Mouse (Mus musculus) hindbrain, embryonic 15.5 days (tissue): ENCODE measurements around the gene Kdelc2. TPM values are rescaled to one million over a fixed set of nuclear protein-coding genes. Genes with fewer than 3 reads are reported as not detected.

Source experiments
- ATAC-seq: fragments of 200-750 bp; cut with Nextera tagmentation; 2 replicates; pipeline ENCODE4 v1.8.0; 2017; ENCODE audit warnings: low read depth, moderate number of reproducible peaks, moderate TSS enrichment; ENCODE audit not compliant: low FRiP score
- H3K27ac ChIP-seq: fragments of 300-500 bp; sonication (generic); replicated peaks from 2 replicates; pipeline ENCODE4 v1.5.1; 2015; ENCODE audit warnings: mild to moderate bottlenecking, inconsistent platforms
- H3K27me3 ChIP-seq: fragments of 300-500 bp; sonication (generic); 2 replicates; pipeline ENCODE4 v1.6.1; 2015; ENCODE audit warnings: control low read depth, inconsistent platforms
- H3K36me3 ChIP-seq: fragments of 300-500 bp; sonication (generic); 2 replicates; pipeline ENCODE4 v1.6.1; 2015; ENCODE audit warnings: control low read depth, inconsistent platforms
- H3K4me1 ChIP-seq: fragments of 300-500 bp; sonication (generic); replicated peaks from 2 replicates; pipeline ENCODE4 v1.6.1; 2015; ENCODE audit warnings: control low read depth, inconsistent platforms
- H3K4me2 ChIP-seq: fragments of 300-500 bp; sonication (generic); 2 replicates; pipeline ENCODE4 v1.6.1; 2015; ENCODE audit warnings: moderate library complexity, mild to moderate bottlenecking, inconsistent platforms
- H3K4me3 ChIP-seq: fragments of 300-500 bp; sonication (generic); 2 replicates; pipeline ENCODE4 v1.5.1; 2015; ENCODE audit warnings: mild to moderate bottlenecking, inconsistent platforms
- H3K9ac ChIP-seq: fragments of 300-500 bp; sonication (generic); 2 replicates; pipeline ENCODE4 v1.6.1; 2015; ENCODE audit warnings: inconsistent platforms
- H3K9me3 ChIP-seq: fragments of 300-500 bp; sonication (generic); 2 replicates; pipeline ENCODE4 v1.6.1; 2016; ENCODE audit warnings: control low read depth, inconsistent platforms
- WGBS: fragments of 180-500 bp; shearing (Covaris S2); methylation state at CpG from one replicate; pipeline ENCODE4 v1.1.7; 2015; 5-methylcytosine and 5-hydroxymethylcytosine counted together
- microRNA-seq: library from miRNA; unstranded; fragments of <30 nt; microRNA quantifications from one replicate; pipeline ENCODE4, GENCODE M21; 2016
- polyA plus RNA-seq: library from polyadenylated mRNA; unstranded; fragments of >200 nt; fragmentation: Nextera tagmentation; extraction: Ambion mirVana; gene quantifications from 2 replicates; pipeline ENCODE4 v1.2.1, GENCODE M21; 2015

Kdelc2 gene
- polyA plus RNA-seq, 1 experiment from 2014 or later, result 6.8 TPM

- WGBS, result 90% methylated on average over 4 of the region's 4 CpGs
These were observed 24.7 kb downstream of the Kdelc2 start for GRCm38 (mm10) chr9:53408548-53408947.

GRCm38 (mm10) chr9:53408953-53409361 is 25.1 kb downstream of the Kdelc2 start:
- Histone ChIP-seq H3K27me3 (no peaks in the 10 kb centered on the region), H3K4me2 (no peak overlapping the region), H3K4me3 (no peak overlapping the region), H3K4me1 (peaks cover 19% of the 10 kb centered on the region), H3K36me3 (no peaks in the 10 kb centered on the region), H3K9ac (no peak overlapping the region), H3K9me3 (no peaks in the 10 kb centered on the region), H3K27ac (no peak overlapping the region)
- ATAC-seq, result no peak
- 87% methylated on average over 2 of the region's 2 CpGs for WGBS

More at GRCm38 (mm10) chr9:53408548-53408947, 24.7 kb downstream of the Kdelc2 start:
- ATAC-seq, result no peak
- H3K9ac ChIP-seq, result no peak overlapping the region
- no peaks in the 10 kb centered on the region for H3K27me3 ChIP-seq
- H3K4me2 ChIP-seq, result no peak overlapping the region
- H3K36me3 ChIP-seq, result no peaks in the 10 kb centered on the region
- H3K4me1 ChIP-seq, result peaks cover 19% of the 10 kb centered on the region
- H3K27ac ChIP-seq, result no peak overlapping the region
- H3K9me3 ChIP-seq, result no peaks in the 10 kb centered on the region
- H3K4me3 ChIP-seq, result no peak overlapping the region

GRCm38 (mm10) chr9:53409427-53409826 is 25.6 kb downstream of the Kdelc2 start:
- Histone ChIP-seq H3K9me3 (no peaks in the 10 kb centered on the region), H3K36me3 (no peaks in the 10 kb centered on the region), H3K4me2 (no peak overlapping the region), H3K27ac (no peak overlapping the region), H3K4me1 (peaks cover 17% of the 10 kb centered on the region), H3K4me3 (no peak overlapping the region), H3K9ac (no peak overlapping the region), H3K27me3 (no peaks in the 10 kb centered on the region)
- no peak for ATAC-seq
- 93% methylated on average over 3 of the region's 3 CpGs for WGBS

GRCm38 (mm10) chr9:53422133-53422896 is 38.5 kb downstream of the Kdelc2 start:
- ATAC-seq, result no peak
- H3K4me1 ChIP-seq, result no peaks in the 10 kb centered on the region
- H3K9me3 ChIP-seq, result no peaks in the 10 kb centered on the region
- H3K36me3 ChIP-seq, result no peaks in the 10 kb centered on the region
- H3K27ac ChIP-seq, result no peak overlapping the region
- no peak overlapping the region for H3K4me2 ChIP-seq
- H3K27me3 ChIP-seq, result no peaks in the 10 kb centered on the region
- WGBS, result 79% methylated on average over 9 of the region's 9 CpGs
- no peak overlapping the region for H3K4me3 ChIP-seq
- H3K9ac ChIP-seq, result no peak overlapping the region

GRCm38 (mm10) chr9:53426726-53427125 is 42.9 kb downstream of the Kdelc2 start:
- no peak overlapping the region for H3K4me2 ChIP-seq

GRCm38 (mm10) chr9:53427638-53428037 is 43.8 kb downstream of the Kdelc2 start:
- Histone ChIP-seq H3K4me2 (no peak overlapping the region), H3K4me1 (no peaks in the 10 kb centered on the region), H3K27me3 (no peaks in the 10 kb centered on the region), H3K36me3 (no peaks in the 10 kb centered on the region), H3K9ac (no peak overlapping the region), H3K9me3 (no peaks in the 10 kb centered on the region), H3K27ac (no peak overlapping the region), H3K4me3 (no peak overlapping the region)
- 82% methylated on average over 3 of the region's 3 CpGs for WGBS
- ATAC-seq, result no peak

More at GRCm38 (mm10) chr9:53426726-53427125, 42.9 kb downstream of the Kdelc2 start:
- Histone ChIP-seq H3K36me3 (no peaks in the 10 kb centered on the region), H3K27me3 (no peaks in the 10 kb centered on the region), H3K9ac (no peak overlapping the region), H3K4me3 (no peak overlapping the region), H3K4me1 (no peaks in the 10 kb centered on the region), H3K27ac (no peak overlapping the region), H3K9me3 (no peaks in the 10 kb centered on the region)
- 89% methylated on average over 3 of the region's 3 CpGs for WGBS
- no peak for ATAC-seq

- Histone ChIP-seq H3K27me3 (no peaks in the 10 kb centered on the region), H3K4me3 (no peak overlapping the region), H3K9ac (no peak overlapping the region), H3K4me1 (no peaks in the 10 kb centered on the region), H3K36me3 (peaks cover 12% of the 10 kb centered on the region), H3K4me2 (no peak overlapping the region), H3K9me3 (no peaks in the 10 kb centered on the region), H3K27ac (no peak overlapping the region)
- ATAC-seq, result no peak
- 92% methylated on average over 14 of the region's 14 CpGs for WGBS
These were observed 52.2 kb downstream of the Kdelc2 start for GRCm38 (mm10) chr9:53435830-53436570.

- H3K9ac ChIP-seq, result no peak overlapping the region
- 98% methylated on average over 1 of the region's 1 CpGs for WGBS
- H3K36me3 ChIP-seq, result peaks cover 28% of the 10 kb centered on the region
These were observed 66.8 kb downstream of the Kdelc2 start for GRCm38 (mm10) chr9:53450609-53451008.

More at GRCm38 (mm10) chr9:53450609-53451008, 66.8 kb downstream of the Kdelc2 start:
- H3K27me3 ChIP-seq, result no peaks in the 10 kb centered on the region
- no peak overlapping the region for H3K4me2 ChIP-seq
- no peaks in the 10 kb centered on the region for H3K9me3 ChIP-seq
- no peak overlapping the region for H3K27ac ChIP-seq
- no peak overlapping the region for H3K4me3 ChIP-seq
- H3K4me1 ChIP-seq, result no peaks in the 10 kb centered on the region
- no peak for ATAC-seq

Small RNA genes lying within 50 kb of the gene (microRNA-seq; reads per million reads assigned to microRNA genes)
- not detected for gene Mir130c

Other genes with a start within 250 kb of the Kdelc2 start
- 22.8 and 24.1 TPM in 2 replicates for gene Ddx10, start 136.0 kb upstream of the Kdelc2 start, polyA plus RNA-seq
- 0.34 and 0.35 TPM in 2 replicates for gene Exph5, start 82.4 kb upstream of the Kdelc2 start, polyA plus RNA-seq
- 0.29 and 0.55 TPM in 2 replicates for gene 4930550C14Rik, start 18.3 kb downstream of the Kdelc2 start, polyA plus RNA-seq
- gene Atm, start 152.7 kb downstream of the Kdelc2 start, polyA plus RNA-seq, result 7.7 and 10.5 TPM in 2 replicates
- gene Npat, start 153.0 kb downstream of the Kdelc2 start, polyA plus RNA-seq, result 10.8 and 10.9 TPM in 2 replicates
- 163 and 166 TPM in 2 replicates for gene Acat1, start 226.4 kb downstream of the Kdelc2 start, polyA plus RNA-seq